Mouse (Mus musculus) cerebellum, adult 2 months (tissue): ENCODE measurements around the gene Baiap2l1. TPM values are rescaled to one million over a fixed set of nuclear protein-coding genes. Genes with fewer than 3 reads are reported as not detected.

Source experiments
- DNase-seq, 2 experiments: peaks; one replicate each; pipeline ENCODE4 v3.0.0; 2021
- H3K27ac ChIP-seq: fragments of 200-500 bp; 2 replicates; pipeline ENCODE4 v1.5.1; 2012; ENCODE audit warnings: low read length, control low read depth, inconsistent platforms; ENCODE audit not compliant: insufficient read depth
- H3K27me3 ChIP-seq: fragments of 200-500 bp; 2 replicates; pipeline ENCODE4 v1.6.1; 2012; ENCODE audit warnings: inconsistent platforms, mild to moderate bottlenecking, low read length, moderate library complexity; ENCODE audit not compliant: control insufficient read depth, insufficient read depth
- H3K4me1 ChIP-seq: fragments of 200-500 bp; 2 replicates; pipeline ENCODE4 v1.6.1; 2011; ENCODE audit warnings: low read length; ENCODE audit not compliant: control insufficient read depth, insufficient read depth
- H3K4me3 ChIP-seq: fragments of 200-500 bp; replicated peaks from 2 replicates; pipeline ENCODE3; 2011; ENCODE audit warnings: mild to moderate bottlenecking, low read depth, low read length, control low read depth; ENCODE audit not compliant: insufficient read depth
- CTCF ChIP-seq: fragments of 200-500 bp; IDR thresholded peaks from 2 replicates; pipeline ENCODE4 v1.5.1; 2011; ENCODE audit warnings: low read depth, mild to moderate bottlenecking, control low read depth, low read length, moderate library complexity, borderline replicate concordance; ENCODE audit not compliant: insufficient read depth
- POLR2A ChIP-seq: fragments of 200-500 bp; IDR thresholded peaks from 2 replicates; pipeline ENCODE4 v1.6.1; 2011; ENCODE audit warnings: low read length, control low read depth, borderline replicate concordance; ENCODE audit not compliant: insufficient read depth
- WGBS: fragments of 180-500 bp; shearing (Covaris S2); methylation state at CpG from one replicate; pipeline ENCODE4 v1.1.7; 2018; 5-methylcytosine and 5-hydroxymethylcytosine counted together
- polyA plus RNA-seq: library from polyadenylated mRNA; depleted of rRNA; stranded (reverse); fragments of >200 nt; gene quantifications from 2 replicates; pipeline ENCODE4 v1.2.3, GENCODE M21; 2012; rRNA removed

The Baiap2l1 gene
- 0.34 and 1.0 TPM in 2 replicates for polyA plus RNA-seq

DNA sequence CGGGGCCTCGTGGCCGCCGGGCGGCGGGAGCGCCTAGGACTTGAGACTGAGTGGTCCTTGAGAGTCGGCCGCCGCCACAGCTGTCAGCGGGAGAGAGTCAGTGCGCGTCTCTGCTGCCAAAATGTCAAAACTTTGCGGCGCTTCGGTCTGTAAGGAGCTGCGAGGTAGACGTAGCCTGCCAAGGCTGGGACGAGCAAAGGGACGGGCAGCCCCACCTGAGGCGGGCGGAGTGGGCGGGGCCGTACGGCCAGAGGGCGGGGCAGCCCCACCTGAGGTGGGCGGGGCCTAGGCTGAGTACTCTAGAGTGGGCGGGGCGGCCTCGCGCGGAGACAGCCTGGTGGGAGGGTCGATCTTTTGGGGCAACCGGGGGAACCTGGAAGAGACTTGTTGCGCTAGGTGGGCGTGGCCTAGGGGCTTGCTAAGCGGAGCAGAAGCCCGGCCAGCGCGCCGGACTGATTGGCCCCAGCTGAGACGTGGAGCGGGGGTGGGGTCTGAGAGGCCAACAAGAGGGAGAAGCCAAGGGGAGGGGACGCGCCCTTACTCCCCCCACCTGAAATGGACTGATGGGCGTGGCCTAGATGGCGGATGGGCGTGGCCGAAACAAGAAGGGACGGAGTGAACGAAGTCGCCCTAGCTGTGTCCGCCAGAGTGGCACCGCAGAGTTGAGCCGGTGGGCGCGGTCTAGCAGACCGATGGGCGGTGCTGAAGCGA, at the start of gene Baiap2l1:
TSS of gene Baiap2l1 (minus strand) at position 232 of the 711 bp plus-strand sequence.
- no peaks in the 10 kb centered on the region for H3K27me3 ChIP-seq
- H3K27ac ChIP-seq, result no peak within 1 kb of the TSS
- DNase-seq, result peak; percentile 38 to 46
- TF ChIP-seq CTCF, result no peak
- TF ChIP-seq POLR2A, result no peak
- no peaks in the 10 kb centered on the region for H3K4me1 ChIP-seq
- peak within 1 kb of the TSS; percentile 54 for H3K4me3 ChIP-seq
- 1% methylated on average over 60 of the region's 60 CpGs for WGBS

GRCm38 (mm10) chr5:144406256-144406655, 48.3 kb upstream of the Baiap2l1 start:
- H3K27me3 ChIP-seq, result no peaks in the 10 kb centered on the region
- no peak for DNase-seq
- WGBS, result 90% methylated on average over 11 of the region's 11 CpGs

DNA sequence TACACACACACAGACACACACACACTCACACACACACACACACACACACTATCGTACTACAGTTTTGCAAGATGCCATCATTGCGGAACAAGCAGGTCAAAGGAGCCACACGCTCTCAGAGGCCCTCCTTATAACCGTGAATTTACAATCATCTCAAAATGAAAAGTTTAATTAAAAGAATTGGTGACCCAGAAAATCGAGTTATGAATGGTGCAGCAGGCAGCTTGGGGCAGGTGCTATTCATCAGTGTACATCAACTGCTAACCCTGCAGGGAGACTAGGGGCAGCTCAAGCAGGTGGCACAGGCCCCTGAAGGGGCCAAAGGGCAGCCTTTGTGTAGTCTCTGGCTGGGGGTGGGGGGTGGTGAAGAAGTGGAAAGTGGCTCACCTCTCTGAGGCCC, 42.9 kb upstream of the Baiap2l1 start:
- no peak overlapping the region for H3K4me3 ChIP-seq
- WGBS, result 56% methylated on average over 5 of the region's 5 CpGs
- H3K4me1 ChIP-seq, result no peaks in the 10 kb centered on the region
- H3K27ac ChIP-seq, result no peak overlapping the region
- TF ChIP-seq CTCF, result no peak
- no peak for TF ChIP-seq POLR2A
- DNase-seq, result no peak
- H3K27me3 ChIP-seq, result no peaks in the 10 kb centered on the region

More at GRCm38 (mm10) chr5:144406256-144406655, 48.3 kb upstream of the Baiap2l1 start:
- Histone ChIP-seq H3K4me3 (no peak overlapping the region), H3K4me1 (no peaks in the 10 kb centered on the region), H3K27ac (no peak overlapping the region)
- no peak for TF ChIP-seq CTCF
- TF ChIP-seq POLR2A, result no peak

- DNase-seq, result no peak
- 38% methylated on average over 8 of the region's 9 CpGs for WGBS
- Histone ChIP-seq H3K27ac (no peak overlapping the region), H3K4me1 (no peaks in the 10 kb centered on the region), H3K4me3 (no peak overlapping the region), H3K27me3 (no peaks in the 10 kb centered on the region)
- no peak for TF ChIP-seq CTCF
- TF ChIP-seq POLR2A, result no peak
These were observed 39.7 kb upstream of the Baiap2l1 start for GRCm38 (mm10) chr5:144397566-144397965.

DNA sequence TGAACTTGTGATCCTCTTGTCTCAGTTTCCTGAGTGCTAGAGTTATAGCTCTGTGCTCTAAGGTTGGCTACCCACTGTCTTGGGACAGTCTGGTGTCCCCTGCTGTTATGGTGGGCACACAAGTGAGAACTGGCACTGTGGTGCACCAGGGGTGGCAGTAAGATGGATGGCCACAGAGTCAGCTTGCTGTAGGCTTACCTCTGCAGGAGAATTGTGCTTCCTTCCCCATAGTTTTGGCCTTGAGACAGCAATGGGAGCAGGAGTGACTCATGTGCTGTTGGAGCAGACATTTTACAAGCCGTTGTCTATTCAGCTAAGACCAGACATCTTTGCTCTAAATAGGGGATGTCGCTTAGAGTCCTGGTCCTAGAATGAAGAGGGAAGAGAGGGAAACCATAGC, 36.2 kb upstream of the Baiap2l1 start:
- no peak for DNase-seq
- TF ChIP-seq CTCF (no peak), POLR2A (no peak)
- 84% methylated on average over 2 of the region's 2 CpGs for WGBS
- Histone ChIP-seq H3K4me3 (no peak overlapping the region), H3K27me3 (no peaks in the 10 kb centered on the region), H3K4me1 (no peaks in the 10 kb centered on the region), H3K27ac (no peak overlapping the region)

DNA sequence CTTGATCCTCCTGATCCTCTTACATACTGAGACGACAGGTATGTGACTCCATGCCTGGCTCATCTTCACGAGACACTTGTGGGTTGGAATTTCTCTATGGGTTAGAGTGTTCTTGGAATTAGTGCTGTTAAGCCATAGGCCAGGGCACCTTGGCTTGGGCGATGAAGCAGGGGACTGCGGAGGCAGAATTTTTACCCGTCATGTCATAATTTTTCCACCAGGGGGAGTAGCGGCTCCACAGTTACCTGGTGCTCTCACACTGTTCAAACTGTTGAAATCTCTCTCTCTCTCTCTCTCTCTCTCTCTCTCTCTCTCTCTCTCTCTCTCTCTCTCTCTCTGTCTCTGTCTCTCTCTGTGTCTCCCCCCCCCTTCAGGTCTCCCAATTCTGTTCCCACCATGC, 29.9 kb upstream of the Baiap2l1 start:
- Histone ChIP-seq H3K27ac (no peak overlapping the region), H3K4me1 (no peaks in the 10 kb centered on the region), H3K27me3 (no peaks in the 10 kb centered on the region), H3K4me3 (no peak overlapping the region)
- peak; percentile 39 to 56 for DNase-seq
- 9% methylated on average over 6 of the region's 6 CpGs for WGBS
- no peak for TF ChIP-seq POLR2A
- peak; percentile 73 for TF ChIP-seq CTCF

- no peak for DNase-seq
- Histone ChIP-seq H3K4me1 (no peaks in the 10 kb centered on the region), H3K27me3 (no peaks in the 10 kb centered on the region), H3K27ac (no peak overlapping the region), H3K4me3 (no peak overlapping the region)
- WGBS, result 72% methylated on average over 3 of the region's 3 CpGs
- TF ChIP-seq CTCF (peak; percentile 22; the same call in 1 of the 2 replicates), POLR2A (no peak)
These were observed 26.0 kb upstream of the Baiap2l1 start for GRCm38 (mm10) chr5:144383936-144384335.

GRCm38 (mm10) chr5:144381782-144382181, 23.9 kb upstream of the Baiap2l1 start:
- Histone ChIP-seq H3K27ac (no peak overlapping the region), H3K4me1 (no peaks in the 10 kb centered on the region), H3K27me3 (no peaks in the 10 kb centered on the region), H3K4me3 (no peak overlapping the region)
- TF ChIP-seq CTCF (no peak), POLR2A (no peak)
- DNase-seq, result no peak
- WGBS, result 79% methylated on average over 3 of the region's 3 CpGs
